In genomic region chr16:29915346-29915745, GRCm38 (mm10) we compare ENCODE assay signal across 8 mouse cellular contexts.
DNase-seq lines count a peak whose midpoint lies in the region; ATAC-seq lines count a peak whose summit lies in the region.

No protein-coding gene starts in this region.

- peak; percentile 37 for DNase-seq in kidney, adult 18-20 months
- peak; percentile 49 to 66 for DNase-seq in cerebellum, postnatal 4 days (ENCODE audit: low spot score in 2 of 2)
- DNase-seq in limb, embryonic 10.5 days (ENCODE audit: low spot score): no peak
- DNase-seq in ovary, postnatal 10 days (ENCODE audit: low spot score): peak; percentile 35
- no peak for DNase-seq in liver
- no peak for DNase-seq in thymus, postnatal 0 days (ENCODE audit: low spot score)

- 64% methylated on average over 11 of the region's 11 CpGs for WGBS in kidney, embryonic 15.5 days
- 42% methylated on average over 11 of the region's 11 CpGs for WGBS in hindbrain, embryonic 16.5 days
- 67% methylated on average over 11 of the region's 11 CpGs for WGBS in limb, embryonic 10.5 days

- no peaks in the 10 kb centered on the region for H3K36me3 ChIP-seq in kidney, embryonic 15.5 days
- H3K36me3 ChIP-seq in hindbrain, embryonic 16.5 days (ENCODE audit: control insufficient read depth, insufficient read depth, low read length): no peaks in the 10 kb centered on the region
- H3K36me3 ChIP-seq in limb, embryonic 10.5 days: no peaks in the 10 kb centered on the region

- H3K9me3 ChIP-seq in kidney, embryonic 15.5 days (replicated peaks): peaks cover 5% of the 10 kb centered on the region; the same call in 1 of the 2 replicates
- H3K9me3 ChIP-seq in hindbrain, embryonic 16.5 days (ENCODE audit: control insufficient read depth, low read length): no peaks in the 10 kb centered on the region
- H3K9me3 ChIP-seq in limb, embryonic 10.5 days (replicated peaks): peaks cover 6% of the 10 kb centered on the region; the same call in 1 of the 2 replicates

- no peaks in the 10 kb centered on the region for H3K4me1 ChIP-seq in kidney, embryonic 15.5 days
- H3K4me1 ChIP-seq in hindbrain, embryonic 16.5 days (ENCODE audit: control insufficient read depth, insufficient read depth, low read depth, low read length): 0 out of 2 replicates have a peak, but pooled peaks cover 3% of the 10 kb centered on the region
- H3K4me1 ChIP-seq in limb, embryonic 10.5 days: peaks cover 8% of the 10 kb centered on the region

- peaks cover 8% of the 10 kb centered on the region for H3K27me3 ChIP-seq in kidney, embryonic 15.5 days
- H3K27me3 ChIP-seq in hindbrain, embryonic 16.5 days (replicated peaks; ENCODE audit: control insufficient read depth, insufficient read depth, low read length): no peaks in the 10 kb centered on the region; the same call in 1 of the 2 replicates
- no peaks in the 10 kb centered on the region for H3K27me3 ChIP-seq in limb, embryonic 10.5 days (ENCODE audit: low read depth, poor library complexity, severe bottlenecking)

- H3K4me2 ChIP-seq in kidney, embryonic 15.5 days: no peak overlapping the region
- H3K4me2 ChIP-seq in hindbrain, embryonic 16.5 days (ENCODE audit: low read length): no peak overlapping the region

- H3K9ac ChIP-seq in kidney, embryonic 15.5 days: no peak overlapping the region
- no peak overlapping the region for H3K9ac ChIP-seq in hindbrain, embryonic 16.5 days (ENCODE audit: low read depth, low read length)

- no peak overlapping the region for H3K27ac ChIP-seq in kidney, embryonic 15.5 days
- H3K27ac ChIP-seq in hindbrain, embryonic 16.5 days (ENCODE audit: low read depth, low read length): no peak overlapping the region
- H3K27ac ChIP-seq in limb, embryonic 10.5 days: peak overlapping the region; percentile 50; the same call in 1 of the 2 replicates

- no peak for ATAC-seq in kidney, embryonic 15.5 days (replicated peaks; ENCODE audit: low FRiP score)
- ATAC-seq in hindbrain, embryonic 16.5 days: peak; percentile 89

- H3K4me3 ChIP-seq in kidney, embryonic 15.5 days (replicated peaks): no peak overlapping the region
- H3K4me3 ChIP-seq in hindbrain, embryonic 16.5 days (ENCODE audit: low read length): no peak overlapping the region
- H3K4me3 ChIP-seq in limb, embryonic 10.5 days: no peak overlapping the region

Comparison
In these comparisons a context has a peak if more than half of its experiments do, and no peak if none do; other contexts are left out.
1. DNase-seq: peak in kidney, adult 18-20 months (single experiment), cerebellum, postnatal 4 days (2 of 2) and ovary, postnatal 10 days (single experiment); none in limb, embryonic 10.5 days (single experiment), liver (single experiment) and thymus, postnatal 0 days (single experiment).